Mouse (Mus musculus) thymus, adult 2 months (tissue): ENCODE measurements around the gene Ankrd6. TPM values are rescaled to one million over a fixed set of nuclear protein-coding genes. Genes with fewer than 3 reads are reported as not detected.

Experiments used
- DNase-seq: peaks from one replicate; pipeline ENCODE4 v3.0.0; 2021
- H3K27ac ChIP-seq: fragments of 200-500 bp; 2 replicates; pipeline ENCODE4 v1.5.1; 2012; ENCODE audit warnings: low read length, control low read depth; ENCODE audit not compliant: control insufficient read depth, insufficient read depth
- H3K27me3 ChIP-seq: fragments of 200-500 bp; 2 replicates; pipeline ENCODE4 v1.6.1; 2012; ENCODE audit warnings: mild to moderate bottlenecking, low read length, moderate library complexity, mixed read lengths; ENCODE audit not compliant: control insufficient read depth, insufficient read depth
- H3K36me3 ChIP-seq: fragments of 200-500 bp; 2 replicates; pipeline ENCODE4 v1.6.1; 2012; ENCODE audit warnings: mild to moderate bottlenecking, low read length, moderate library complexity; ENCODE audit not compliant: control insufficient read depth, insufficient read depth
- H3K4me1 ChIP-seq: fragments of 200-500 bp; replicated peaks from 2 replicates; pipeline ENCODE4 v1.6.1; 2012; ENCODE audit warnings: low read length; ENCODE audit not compliant: control insufficient read depth, insufficient read depth
- H3K4me3 ChIP-seq: fragments of 200-500 bp; 2 replicates; pipeline ENCODE4 v1.5.1; 2012; ENCODE audit warnings: mild to moderate bottlenecking, low read length, control low read depth, moderate library complexity; ENCODE audit not compliant: control insufficient read depth, insufficient read depth
- CTCF ChIP-seq: fragments of 200-500 bp; IDR thresholded peaks from 2 replicates; pipeline ENCODE4 v1.5.1; 2012; ENCODE audit warnings: mild to moderate bottlenecking, control low read depth, low read length, moderate library complexity, borderline replicate concordance; ENCODE audit not compliant: control insufficient read depth, poor library complexity, insufficient read depth; ENCODE audit errors: extremely low read depth
- POLR2A ChIP-seq: fragments of 200-500 bp; IDR thresholded peaks from 2 replicates; pipeline ENCODE4 v1.6.1; 2012; ENCODE audit warnings: mild to moderate bottlenecking, low read length, control low read depth, moderate library complexity; ENCODE audit not compliant: control insufficient read depth, poor library complexity, insufficient read depth; ENCODE audit errors: extremely low read depth
- WGBS: fragments of 180-500 bp; shearing (Covaris S2); methylation state at CpG from one replicate; pipeline ENCODE4 v1.1.7; 2018; 5-methylcytosine and 5-hydroxymethylcytosine counted together
- polyA plus RNA-seq: library from polyadenylated mRNA; depleted of rRNA; stranded (reverse); fragments of >200 nt; gene quantifications from 2 replicates; pipeline ENCODE4 v1.2.3, GENCODE M21; 2012; rRNA removed

Gene Ankrd6
- polyA plus RNA-seq, 1 experiment = 12.6 TPM

DNA sequence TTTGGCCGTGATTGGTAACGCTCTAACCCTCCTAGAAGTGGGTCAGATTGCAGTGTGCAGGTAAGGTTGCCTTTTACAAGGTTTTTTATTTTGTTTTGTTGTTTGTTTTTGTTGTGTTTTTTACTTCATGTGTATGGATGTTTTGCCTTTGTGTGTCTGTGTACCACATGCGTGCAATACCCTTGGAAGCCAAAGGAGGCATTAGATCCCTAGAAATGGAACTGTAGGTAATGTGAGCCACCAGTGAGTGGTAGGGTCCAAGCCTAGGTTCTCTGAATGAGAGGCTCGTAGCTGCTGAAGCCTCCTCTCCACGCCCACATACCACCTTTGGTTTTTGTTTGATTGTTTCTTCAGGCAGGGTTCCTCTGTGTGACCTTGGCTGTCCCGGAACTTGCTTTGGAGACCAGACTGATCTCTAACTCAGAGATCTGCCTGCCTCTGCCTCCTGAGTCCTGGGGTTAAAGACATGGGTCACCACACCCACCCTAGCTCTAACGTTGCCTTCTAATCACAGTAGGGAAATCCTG, 180.3 kb downstream of the Ankrd6 start:
- no peak overlapping the region for H3K27ac ChIP-seq
- 95% methylated on average over 7 of the region's 7 CpGs for WGBS
- DNase-seq = no peak
- H3K27me3 ChIP-seq = no peaks in the 10 kb centered on the region
- no peak overlapping the region for H3K4me3 ChIP-seq
- peaks cover 6% of the 10 kb centered on the region for H3K4me1 ChIP-seq
- H3K36me3 ChIP-seq = no peaks in the 10 kb centered on the region
- TF ChIP-seq POLR2A (no peak), CTCF (no peak)

DNA sequence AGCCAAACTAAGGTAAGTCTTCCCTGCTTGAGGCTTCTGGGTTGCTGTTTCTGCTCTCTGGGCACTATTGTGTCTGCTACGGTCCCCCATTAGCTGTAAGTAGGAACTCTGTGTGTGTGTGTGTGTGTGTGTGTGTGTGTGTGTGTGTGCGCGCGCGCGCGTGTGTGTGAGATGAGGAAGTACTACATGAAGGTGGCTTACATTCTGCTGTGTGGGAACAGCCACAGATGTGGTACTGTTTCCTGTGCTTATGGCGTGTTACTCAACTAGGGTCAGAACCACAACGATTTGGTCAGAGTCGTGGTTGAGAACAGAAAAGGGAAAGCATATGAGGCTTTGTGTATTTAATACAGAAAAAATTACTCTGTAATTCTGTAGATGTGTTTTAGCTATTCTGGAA, 182.6 kb downstream of the Ankrd6 start:
- no peak overlapping the region for H3K27ac ChIP-seq
- H3K4me1 ChIP-seq = peaks cover 6% of the 10 kb centered on the region
- DNase-seq = peak; percentile 64
- no peak for TF ChIP-seq POLR2A
- no peak for TF ChIP-seq CTCF
- WGBS = 11% methylated on average over 10 of the region's 10 CpGs
- no peak overlapping the region for H3K4me3 ChIP-seq
- peaks cover under 1% of the 10 kb centered on the region; the same call in 1 of the 2 replicates for H3K36me3 ChIP-seq
- H3K27me3 ChIP-seq = no peaks in the 10 kb centered on the region

DNA sequence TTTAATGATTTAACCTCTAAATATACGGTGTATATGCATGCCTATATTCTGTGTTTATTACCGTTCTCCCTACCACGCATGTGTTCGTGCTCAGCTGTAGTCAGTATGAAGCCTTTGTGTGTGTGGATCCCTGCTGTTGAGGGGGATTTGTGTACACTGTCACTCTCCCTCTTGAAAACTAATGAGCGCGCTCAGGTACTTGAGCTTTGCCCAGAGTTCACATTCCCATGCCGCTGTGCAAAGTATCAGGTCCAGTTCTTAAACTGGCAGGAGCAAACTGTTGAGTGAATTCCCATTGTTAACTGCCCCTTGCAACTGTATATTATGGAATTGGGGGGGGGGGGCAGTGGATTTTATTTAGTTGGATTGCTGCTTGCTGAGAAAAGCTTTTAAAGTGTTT, 183.2 kb downstream of the Ankrd6 start:
- WGBS = 97% methylated on average over 7 of the region's 7 CpGs
- TF ChIP-seq POLR2A = no peak
- TF ChIP-seq CTCF = no peak
- peaks cover 6% of the 10 kb centered on the region; the same call in 1 of the 2 replicates for H3K36me3 ChIP-seq
- no peak for DNase-seq
- no peak overlapping the region for H3K27ac ChIP-seq
- H3K4me3 ChIP-seq = no peak overlapping the region
- no peaks in the 10 kb centered on the region for H3K27me3 ChIP-seq
- H3K4me1 ChIP-seq = peaks cover 6% of the 10 kb centered on the region

DNA sequence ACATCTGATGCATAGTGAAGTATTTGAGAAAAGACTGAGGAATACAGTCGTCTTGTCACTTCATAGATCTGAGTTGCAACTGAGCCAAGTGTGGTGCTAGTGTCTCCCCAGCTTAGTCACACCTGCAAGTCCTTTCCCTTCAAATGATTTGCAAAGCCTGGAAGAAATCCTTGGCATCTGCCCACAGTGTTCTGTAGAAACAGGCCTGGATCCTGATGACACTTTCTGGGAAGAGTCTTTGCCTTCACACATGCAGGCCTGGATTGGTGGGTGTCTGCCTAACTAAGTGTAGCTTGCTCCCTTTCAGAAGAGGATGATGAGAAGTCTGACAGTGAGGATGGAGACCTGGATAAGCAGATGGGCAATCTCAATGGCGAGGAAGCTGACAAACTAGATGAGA, 193.2 kb downstream of the Ankrd6 start:
- no peak for DNase-seq
- H3K27me3 ChIP-seq = no peaks in the 10 kb centered on the region
- no peak overlapping the region for H3K27ac ChIP-seq
- TF ChIP-seq CTCF (no peak), POLR2A (no peak)
- H3K4me3 ChIP-seq = no peak overlapping the region
- H3K4me1 ChIP-seq = no peaks in the 10 kb centered on the region
- peaks cover 14% of the 10 kb centered on the region; the same call in 1 of the 2 replicates for H3K36me3 ChIP-seq
- 95% methylated on average over 2 of the region's 2 CpGs for WGBS

Other genes with a start within 250 kb of the Ankrd6 start
- 11.6 and 12.4 TPM in 2 replicates for gene Lyrm2, start 150.6 kb downstream of the Ankrd6 start, polyA plus RNA-seq
- 6.8 and 9.7 TPM in 2 replicates for gene Rragd, start 32.2 kb upstream of the Ankrd6 start, polyA plus RNA-seq
- 28.7 and 30.1 TPM in 2 replicates for gene Ube2j1, start 80.6 kb upstream of the Ankrd6 start, polyA plus RNA-seq
- 3.0 and 3.9 TPM in 2 replicates for gene Gabrr2, start 112.2 kb upstream of the Ankrd6 start, polyA plus RNA-seq
- 0.09 and 0.18 TPM in 2 replicates for gene Gabrr1, start 181.7 kb upstream of the Ankrd6 start, polyA plus RNA-seq
- gene Pm20d2, start 238.9 kb upstream of the Ankrd6 start, polyA plus RNA-seq = 1.4 and 2.9 TPM in 2 replicates